Mouse (Mus musculus): ENCODE data around the gene Trpm8. TPM values are rescaled to one million over a fixed set of nuclear protein-coding genes. Genes with fewer than 3 reads are reported as not detected.

Trpm8 gene
- total RNA-seq (2012; rRNA removed) (not detected in 2 replicates), total RNA-seq (2014; rRNA removed) (not detected in 2 replicates), polyA plus RNA-seq (2012; ENCODE audit: insufficient read length, low read depth) (not detected in 2 replicates)

- H3K36me3 ChIP-seq (replicated peaks in 1 of 2; ENCODE audit: control insufficient read depth in 1 of 2, insufficient read depth in 1 of 2, low read length in 1 of 2) = peaks cover 24 to 35% of the 10 kb centered on the region in 2 experiments
- dilution Hi-C loops (cut with MboI; ENCODE audit: extremely low pct_ligation_motif_present, extremely low pct_unique_long_range_greater_than_20kb, low sequenced_read_pairs) (no loop called here), in situ Hi-C loops (cut with MboI; ENCODE audit: low pct_ligation_motif_present, low pct_unique_long_range_greater_than_20kb, low sequenced_read_pairs) (loop anchor here (25.0 kb wide), 1 partner anchor 315 kb away; no protein-coding TSS in a partner anchor)
- peak within 1 kb of the TSS; percentile 59 for H3K4me2 ChIP-seq (ENCODE audit: insufficient read depth, low read depth, poor library complexity, severe bottlenecking)
- peak within 1 kb of the TSS; percentile 8 for H3K27ac ChIP-seq (ENCODE audit: insufficient read depth, low read depth)
- peak; percentile 100 for DNase-seq (ENCODE audit: extremely low read depth)
- H3K9me3 ChIP-seq (replicated peaks; ENCODE audit: low read length) = peaks cover 23% of the 10 kb centered on the region
- peaks cover 5 to 20% of the 10 kb centered on the region in 2 experiments for H3K4me1 ChIP-seq (ENCODE audit: control insufficient read depth in 1 of 2, insufficient read depth in 2 of 2)
- H3K4me3 ChIP-seq (replicated peaks in 1 of 3; ENCODE audit: low read depth in 2 of 3, low read length in 2 of 3, poor library complexity in 1 of 3) = peak within 1 kb of the TSS; percentile 54 to 66 (median 64)
- peaks cover 31% of the 10 kb centered on the region for H3K79me2 ChIP-seq (replicated peaks; ENCODE audit: control insufficient read depth, extremely low read depth, insufficient read depth, poor library complexity, severe bottlenecking)
- H3K9ac ChIP-seq (ENCODE audit: insufficient read depth, low read depth) = peak within 1 kb of the TSS; percentile 38
- peaks cover 34% of the 10 kb centered on the region for H3K27me3 ChIP-seq (replicated peaks)
- TF ChIP-seq USF2 (conservative IDR thresholded peaks at IDR 0.05; ENCODE audit: low read depth, low read length) (no peak), ETS1 (conservative IDR thresholded peaks at IDR 0.05; ENCODE audit: low read depth, low read length) (peak; percentile 79), MAX (IDR thresholded peaks at IDR 0.05; ENCODE audit: low read length) (peak; percentile 87), NELFE (IDR thresholded peaks at IDR 0.05; ENCODE audit: low read depth, low read length) (peak; percentile 99), MAZ (IDR thresholded peaks at IDR 0.05; ENCODE audit: low read depth, low read length) (peak; percentile 98), MXI1 (IDR thresholded peaks at IDR 0.05; ENCODE audit: low read depth, low read length) (peak; percentile 97), ZMIZ1 (IDR thresholded peaks at IDR 0.05; ENCODE audit: low read depth, low read length) (peak; percentile 96), IRF4 (IDR thresholded peaks at IDR 0.05; ENCODE audit: low read depth, low read length) (peak; percentile 96), POLR2AphosphoS2 (IDR thresholded peaks at IDR 0.05; ENCODE audit: low read depth, low read length) (peak; percentile 90), SIN3A (IDR thresholded peaks at IDR 0.05; ENCODE audit: low read length) (peak; percentile 99), RAD21 (IDR thresholded peaks at IDR 0.05; ENCODE audit: low read depth, low read length) (peak; percentile 68), E2F4 (IDR thresholded peaks at IDR 0.05; ENCODE audit: insufficient replicate concordance, low read depth, low read length) (peak; percentile 97), TBP (conservative IDR thresholded peaks at IDR 0.05; ENCODE audit: low read depth, low read length) (no peak), SMC3 (IDR thresholded peaks at IDR 0.05; ENCODE audit: low read depth, low read length) (peak; percentile 59), NRF1 (IDR thresholded peaks at IDR 0.05; ENCODE audit: low read depth, low read length) (peak; percentile 96), HCFC1 (IDR thresholded peaks at IDR 0.05; ENCODE audit: low read depth, low read length) (peak; percentile 88), ZNF384 (IDR thresholded peaks at IDR 0.05; ENCODE audit: low read depth, low read length) (no peak), UBTF (IDR thresholded peaks at IDR 0.05; ENCODE audit: low read depth, low read length) (no peak), KAT2A (IDR thresholded peaks at IDR 0.05; ENCODE audit: insufficient replicate concordance, low read length) (peak; percentile 92), CTCF (conservative IDR thresholded peaks at IDR 0.05 in 1 of 2, IDR thresholded peaks at IDR 0.05 in 1 of 2; ENCODE audit: low read depth in 2 of 2, low read length in 2 of 2) (peak; percentile 99), JUND (conservative IDR thresholded peaks at IDR 0.05; ENCODE audit: low read depth, low read length) (no peak), GABPA (IDR thresholded peaks at IDR 0.05; ENCODE audit: insufficient replicate concordance, low read depth, low read length) (peak; percentile 43; the same call in 1 of the 2 replicates), EP300 (IDR thresholded peaks at IDR 0.05; ENCODE audit: low read length) (no peak; the same call in 1 of the 2 replicates), ZKSCAN1 (IDR thresholded peaks at IDR 0.05; ENCODE audit: borderline replicate concordance, low read depth, low read length) (no peak), ELF1 (IDR thresholded peaks at IDR 0.05; ENCODE audit: low read depth, low read length) (peak; percentile 98), MAFK (IDR thresholded peaks at IDR 0.05; ENCODE audit: insufficient replicate concordance, low read length) (peak; percentile 44; the same call in 1 of the 2 replicates), TCF12 (IDR thresholded peaks at IDR 0.05; ENCODE audit: low read depth, low read length) (peak; percentile 93; the same call in 1 of the 2 replicates), MYC (IDR thresholded peaks at IDR 0.05; ENCODE audit: low read depth, low read length) (peak; percentile 83; the same call in 1 of the 2 replicates), USF1 (IDR thresholded peaks at IDR 0.05; ENCODE audit: low read depth, low read length) (no peak), BHLHE40 (IDR thresholded peaks at IDR 0.05; ENCODE audit: low read depth, low read length) (peak; percentile 73; the same call in 1 of the 2 replicates), JUN (IDR thresholded peaks at IDR 0.05; ENCODE audit: insufficient read depth, low read depth, low read length) (peak; percentile 12; the same call in 1 of the 2 replicates), CHD2 (IDR thresholded peaks at IDR 0.05; ENCODE audit: low read length) (peak; percentile 79), MEF2A (IDR thresholded peaks at IDR 0.05; ENCODE audit: borderline replicate concordance, low read depth, low read length) (peak; percentile 93), POLR2A (IDR thresholded peaks at IDR 0.05; ENCODE audit: low read depth, low read length) (no peak)
Measured at GRCm38 (mm10) chr1:88277098-88277817, at the start of gene Trpm8, which contains the start of gene Hjurp. Trpm8 (plus strand) TSS chr1:88277661. Hjurp (minus strand) TSS chr1:88277633.
